Mouse (Mus musculus) liver, adult 2 months (tissue): ENCODE results near the gene Tsen54.

ENCODE experiments used
- CTCF ChIP-seq: fragments of 200-500 bp; IDR thresholded peaks from 2 replicates; pipeline ENCODE4 v1.5.1; 2011; ENCODE audit warnings: low read depth, low read length, control low read depth
- POLR2A ChIP-seq: fragments of 200-500 bp; IDR thresholded peaks from 2 replicates; pipeline ENCODE4 v1.6.1; 2011; ENCODE audit warnings: low read length, control low read depth; ENCODE audit not compliant: insufficient read depth; ENCODE audit errors: extremely low read depth

DNA sequence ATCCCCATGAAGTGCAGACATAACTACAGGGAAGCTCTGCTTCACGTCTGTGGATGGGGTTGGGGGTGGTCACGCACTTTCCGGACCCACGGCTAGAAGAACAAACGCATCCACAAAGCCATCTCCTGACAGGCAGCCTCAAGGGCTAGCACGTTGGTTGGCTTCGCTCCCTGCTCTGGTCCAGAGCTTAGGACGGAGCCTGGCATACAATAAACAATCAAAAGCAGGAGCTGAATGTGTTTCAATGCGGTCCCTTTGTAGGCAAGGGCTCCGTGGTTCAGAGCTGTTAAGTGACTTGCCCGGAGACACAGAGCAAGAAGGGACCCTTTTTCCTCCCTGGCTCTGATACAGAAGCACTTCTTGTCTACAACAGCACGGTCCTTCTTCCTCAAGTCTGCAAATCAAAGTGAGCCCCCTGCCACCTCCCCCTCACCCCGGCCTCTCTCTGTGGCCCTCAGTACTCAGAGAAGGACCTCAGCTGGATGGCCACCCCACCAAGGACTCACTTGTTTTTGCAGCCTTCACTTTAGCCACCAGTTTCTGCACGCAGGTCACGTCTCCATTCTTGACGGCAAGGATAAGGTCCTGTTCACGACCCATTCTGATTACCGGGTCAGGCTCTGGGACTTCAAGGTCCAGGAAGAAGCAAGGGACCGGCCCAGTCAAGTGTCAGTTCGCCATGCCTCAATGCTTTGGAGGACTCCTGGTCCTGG is 3.0 kb upstream of the Tsen54 start:
- TF ChIP-seq CTCF (no peak), POLR2A (no peak)
